ENCODE assay signal across 17 mouse cellular contexts in genomic region chr17:30278596-30279378, GRCm38 (mm10).
A peak's percentile ranks its signal among the peaks of the same experiment; 100 is the strongest.
DNase-seq lines count a peak whose midpoint lies in the region; ATAC-seq and TF ChIP-seq lines count a peak whose summit lies in the region.
"Had no signal": no experiment of that assay in that cellular context is flagged by ENCODE, and none has a peak within 500 bp of the region (broad histone marks: within the 10 kb centered on the region; RNA-seq: fewer than 3 reads in every experiment).

No protein-coding gene starts in this region.

- no peak for ATAC-seq in hindbrain, embryonic 13.5 days (ENCODE audit: low FRiP score)
- no peak for ATAC-seq in midbrain, postnatal 0 days (ENCODE audit: low FRiP score)
- ATAC-seq: CD4-positive, CD25-positive, alpha-beta regulatory T cell, adult 4 months; liver, embryonic 12.5 days; Patski had no signal

- peak overlapping the region; percentile 24; the same call in 1 of the 2 replicates for H3K9ac ChIP-seq in hindbrain, embryonic 13.5 days
- H3K9ac ChIP-seq in midbrain, postnatal 0 days (replicated peaks; ENCODE audit: low read length, poor library complexity, severe bottlenecking) = no peak overlapping the region
- H3K9ac ChIP-seq: liver, embryonic 12.5 days; neural tube, embryonic 12.5 days had no signal

- no peak overlapping the region for H3K4me2 ChIP-seq in hindbrain, embryonic 13.5 days
- H3K4me2 ChIP-seq in midbrain, postnatal 0 days (ENCODE audit: low read depth, low read length, poor library complexity, severe bottlenecking) = no peak overlapping the region
- H3K4me2 ChIP-seq: liver, embryonic 12.5 days; neural tube, embryonic 12.5 days had no signal

- no peaks in the 10 kb centered on the region for H3K9me3 ChIP-seq in hindbrain, embryonic 13.5 days
- no peaks in the 10 kb centered on the region for H3K9me3 ChIP-seq in midbrain, postnatal 0 days (ENCODE audit: low read length)
- H3K9me3 ChIP-seq: liver, embryonic 12.5 days; neural tube, embryonic 12.5 days had no signal

- TF ChIP-seq CTCF in left cerebral cortex, adult 2 months (IDR thresholded peaks at IDR 0.05) = no peak
- no peak for TF ChIP-seq CTCF in brain, embryonic 14.5 days (IDR thresholded peaks at IDR 0.05; ENCODE audit: borderline replicate concordance, extremely low read depth, insufficient read depth, insufficient read length)
- no peak for TF ChIP-seq CTCF in midbrain, postnatal 0 days (IDR thresholded peaks at IDR 0.05)

- intact Hi-C loops in left cerebral cortex, adult 2 months (cut with DNase I) = no loop called here
- intact Hi-C loops in left cerebral cortex, postnatal 10 days (cut with DNase I) = no loop called here

- H3K36me3 ChIP-seq in hindbrain, embryonic 13.5 days = peaks cover 9% of the 10 kb centered on the region; the same call in 1 of the 2 replicates
- peaks cover 2% of the 10 kb centered on the region for H3K36me3 ChIP-seq in midbrain, postnatal 0 days (ENCODE audit: insufficient read depth, low read length)
- H3K36me3 ChIP-seq: liver, embryonic 12.5 days; neural tube, embryonic 12.5 days had no signal

- peak; percentile 38 to 45 for DNase-seq in left cerebral cortex, adult 2 months (ENCODE audit: extremely low spot score in 1 of 2, low spot score in 2 of 2)
- no peak for DNase-seq in left cerebral cortex, postnatal 10 days (ENCODE audit: extremely low spot score in 1 of 2, low spot score in 2 of 2)
- DNase-seq in brain, embryonic 14.5 days (ENCODE audit: low read depth) = peak; percentile 61
- no peak for DNase-seq in midbrain, postnatal 0 days (ENCODE audit: low spot score)
- no peak for DNase-seq in frontal cortex, postnatal 25 days (ENCODE audit: low spot score in 2 of 2)
- no peak for DNase-seq in kidney, postnatal 25 days
- DNase-seq in cerebellum, postnatal 25 days = no peak
- DNase-seq: adrenal gland, postnatal 14 days; embryo, embryonic 11 days; heart, adult 11 months had no signal

- no peak overlapping the region for H3K4me3 ChIP-seq in left cerebral cortex, adult 2 months
- H3K4me3 ChIP-seq in hindbrain, embryonic 13.5 days = no peak overlapping the region
- H3K4me3 ChIP-seq in midbrain, postnatal 0 days (ENCODE audit: low read depth, low read length) = no peak overlapping the region
- H3K4me3 ChIP-seq: liver, embryonic 12.5 days; neural tube, embryonic 12.5 days had no signal

- 21% methylated on average over 16 of the region's 16 CpGs for WGBS in hindbrain, embryonic 13.5 days
- 18% methylated on average over 16 of the region's 16 CpGs for WGBS in midbrain, postnatal 0 days

- H3K27me3 ChIP-seq in hindbrain, embryonic 13.5 days = no peaks in the 10 kb centered on the region
- no peaks in the 10 kb centered on the region for H3K27me3 ChIP-seq in midbrain, postnatal 0 days (ENCODE audit: insufficient read depth, low read length)
- H3K27me3 ChIP-seq: liver, embryonic 12.5 days; neural tube, embryonic 12.5 days; Patski had no signal

- H3K4me1 ChIP-seq in hindbrain, embryonic 13.5 days (replicated peaks) = peaks cover 22% of the 10 kb centered on the region
- H3K4me1 ChIP-seq in midbrain, postnatal 0 days (ENCODE audit: insufficient read depth, low read length) = no peaks in the 10 kb centered on the region; the same call in 1 of the 2 replicates

- no peak overlapping the region for H3K27ac ChIP-seq in left cerebral cortex, adult 2 months
- H3K27ac ChIP-seq in hindbrain, embryonic 13.5 days = peak overlapping the region; percentile 63
- peak overlapping the region; percentile 44 for H3K27ac ChIP-seq in midbrain, postnatal 0 days (ENCODE audit: low read depth, low read length)
- H3K27ac ChIP-seq: kidney, postnatal 0 days; liver, embryonic 12.5 days; macrophage; neural tube, embryonic 12.5 days had no signal

- no peak for TF ChIP-seq POLR2A in brain, embryonic 14.5 days (IDR thresholded peaks at IDR 0.05; ENCODE audit: borderline replicate concordance, extremely low read depth, insufficient read depth, insufficient read length, poor library complexity, severe bottlenecking)

Comparison
In these comparisons a context has a peak if more than half of its experiments do, and no peak if none do; other contexts are left out.
1. DNase-seq: peak in left cerebral cortex, adult 2 months (2 of 2) and brain, embryonic 14.5 days (single experiment); none in left cerebral cortex, postnatal 10 days (0 of 2), midbrain, postnatal 0 days (single experiment), frontal cortex, postnatal 25 days (0 of 2), kidney, postnatal 25 days (0 of 2) and cerebellum, postnatal 25 days (0 of 2).